8 mouse cellular contexts compared by ENCODE assay signal in the genomic region with DNA sequence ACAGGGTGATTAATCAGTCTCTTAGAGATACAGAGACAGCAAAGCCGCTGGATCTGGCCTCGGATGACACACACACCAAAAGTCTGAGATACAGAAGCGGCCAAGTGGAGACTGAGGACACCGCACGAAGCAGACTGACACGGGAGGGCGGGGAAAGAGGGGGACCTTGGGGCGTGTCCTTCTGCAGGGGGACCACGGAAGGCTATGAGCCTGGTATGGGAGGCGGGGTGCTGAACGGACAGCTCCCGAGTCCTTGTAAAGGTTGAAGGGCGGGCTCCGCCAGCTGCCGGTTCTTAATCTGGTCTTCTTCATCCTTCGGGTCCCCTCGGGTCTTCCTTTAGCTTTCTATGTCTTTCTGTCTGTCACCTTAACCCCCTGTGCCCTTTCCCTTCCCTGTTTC. TPM values are rescaled to one million over a fixed set of nuclear protein-coding genes. Genes with fewer than 3 reads are reported as not detected.
DNase-seq lines count a peak whose midpoint lies in the region; ATAC-seq and TF ChIP-seq lines count a peak whose summit lies in the region.

No protein-coding gene starts in this region.

- no peak for ATAC-seq in heart, embryonic 14.5 days (ENCODE audit: insufficient number of reproducible peaks, insufficient read depth, low FRiP score, low read depth)
- 0 out of 2 replicates have a peak, but pooled peaks have one; percentile 20 for ATAC-seq in stomach, postnatal 0 days (ENCODE audit: low FRiP score, low TSS enrichment)

- H3K4me1 ChIP-seq in heart, embryonic 14.5 days (ENCODE audit: control insufficient read depth in 2 of 2, insufficient read depth in 2 of 2, low read length in 2 of 2): peaks cover 15 to 28% of the 10 kb centered on the region in 2 experiments; a peak in 3 of 4 replicates
- H3K4me1 ChIP-seq in stomach, postnatal 0 days (replicated peaks; ENCODE audit: control insufficient read depth, insufficient read depth): no peaks in the 10 kb centered on the region

- H3K36me3 ChIP-seq in heart, embryonic 14.5 days (ENCODE audit: control insufficient read depth, insufficient read depth, low read length): peaks cover 6% of the 10 kb centered on the region; the same call in 1 of the 2 replicates
- H3K36me3 ChIP-seq in stomach, postnatal 0 days (ENCODE audit: control insufficient read depth, insufficient read depth, low read length): no peaks in the 10 kb centered on the region

- H3K9me3 ChIP-seq in heart, embryonic 14.5 days (ENCODE audit: control insufficient read depth, low read length): no peaks in the 10 kb centered on the region
- H3K9me3 ChIP-seq in stomach, postnatal 0 days (ENCODE audit: control insufficient read depth, low read length): no peaks in the 10 kb centered on the region

- peak; percentile 31 to 63 for DNase-seq in heart, adult 18-20 months
- DNase-seq in heart, adult 8-10 months (ENCODE audit: low spot score): no peak
- peak; percentile 47 for DNase-seq in MN1 (ENCODE audit: low spot score)
- DNase-seq in cerebellum, postnatal 25 days: peak; percentile 73 to 81
- DNase-seq in kidney, postnatal 14 days: peak; percentile 66
- DNase-seq in mesoderm, embryonic 11.5 days (ENCODE audit: low read depth, low spot score): peak; percentile 81
- DNase-seq in stomach, postnatal 0 days (ENCODE audit: low spot score): peak; percentile 75

- WGBS in heart, embryonic 14.5 days: 1% methylated on average over 16 of the region's 17 CpGs
- WGBS in stomach, postnatal 0 days: 4% methylated on average over 17 of the region's 17 CpGs

- no peak overlapping the region for H3K27ac ChIP-seq in heart, embryonic 14.5 days (replicated peaks in 1 of 2; ENCODE audit: control insufficient read depth in 1 of 2, insufficient read depth in 1 of 2, low read depth in 2 of 2, low read length in 2 of 2)
- no peak overlapping the region for H3K27ac ChIP-seq in stomach, postnatal 0 days (replicated peaks)

- peak overlapping the region; percentile 45 for H3K4me2 ChIP-seq in heart, embryonic 14.5 days (ENCODE audit: low read length)
- no peak overlapping the region for H3K4me2 ChIP-seq in stomach, postnatal 0 days (replicated peaks; ENCODE audit: low read depth)

- H3K27me3 ChIP-seq in heart, embryonic 14.5 days (ENCODE audit: control insufficient read depth, insufficient read depth, low read length): peaks cover 92% of the 10 kb centered on the region
- H3K27me3 ChIP-seq in stomach, postnatal 0 days (ENCODE audit: control insufficient read depth, insufficient read depth, low read length): peaks cover 10% of the 10 kb centered on the region; the same call in 1 of the 2 replicates

- TF ChIP-seq CTCF in stomach, postnatal 0 days (IDR thresholded peaks at IDR 0.05; ENCODE audit: low read depth): no peak

- no peak for TF ChIP-seq EP300 in stomach, postnatal 0 days (optimal IDR thresholded peaks at IDR 0.05)

- H3K4me3 ChIP-seq in heart, embryonic 14.5 days (ENCODE audit: control insufficient read depth in 1 of 2, insufficient read depth in 1 of 2, low read depth in 1 of 2, low read length in 2 of 2): peak overlapping the region in 1 of 2 experiments; percentile 19; a peak in 2 of 4 replicates
- no peak overlapping the region for H3K4me3 ChIP-seq in stomach, postnatal 0 days (ENCODE audit: low read depth, low read length)

- H3K9ac ChIP-seq in heart, embryonic 14.5 days (ENCODE audit: low read length): no peak overlapping the region
- H3K9ac ChIP-seq in stomach, postnatal 0 days (ENCODE audit: low read length): no peak overlapping the region

RNA-seq across cellular contexts. Expression of gene Atp1a3, which starts 2.9 kb away (rescaled TPM):
- total RNA-seq in heart, adult 18-20 months (2021): 1 to 10 TPM in 1 of 2 experiments, under 1 TPM in 1; 0.77 to 1.4 TPM
- 1 to 10 TPM in 2 of 4 experiments, under 1 TPM in 2; 0.60 to 3.3 (median 1.3) TPM for total RNA-seq in heart, adult 8-10 months (2022)
- 0.67 and 0.76 TPM in 2 replicates for polyA plus RNA-seq in heart, embryonic 14.5 days (2014; fragmentation: Nextera tagmentation; extraction: Ambion mirVana)
- polyA plus RNA-seq in stomach, postnatal 0 days (2015; fragmentation: Nextera tagmentation; extraction: Ambion mirVana): 1.6 and 2.4 TPM in 2 replicates

RNA-seq across cellular contexts. Expression of gene Rabac1, which starts 36.1 kb away (rescaled TPM):
- 100 to 1,000 TPM; 337 to 347 TPM for total RNA-seq in heart, adult 18-20 months (2021)
- 100 to 1,000 TPM; 297 to 375 (median 324) TPM for total RNA-seq in heart, adult 8-10 months (2022)
- polyA plus RNA-seq in heart, embryonic 14.5 days (2014; fragmentation: Nextera tagmentation; extraction: Ambion mirVana): 254 and 263 TPM in 2 replicates
- polyA plus RNA-seq in stomach, postnatal 0 days (2015; fragmentation: Nextera tagmentation; extraction: Ambion mirVana): 290 and 293 TPM in 2 replicates
